Mouse (Mus musculus) urinary bladder, postnatal 14 days (tissue): ENCODE results near the gene Atp4a.

Experiments used
- DNase-seq: peaks from one replicate; pipeline ENCODE4 v3.0.0; 2021; ENCODE audit warnings: low spot score

Atp4a gene

GRCm38 (mm10) chr7:30711942-30712341, at the start of gene Atp4a:
Gene Atp4a, plus strand, starts transcription at chr7:30712209.
- DNase-seq, result no peak

GRCm38 (mm10) chr7:30664529-30665200, 47.3 kb upstream of the Atp4a start, which contains the start of gene Haus5:
Gene Haus5, minus strand, starts transcription at chr7:30664994.
- DNase-seq, result peak; percentile 90

GRCm38 (mm10) chr7:30665321-30665720, 46.7 kb upstream of the Atp4a start:
- DNase-seq, result no peak

- no peak for DNase-seq
Measured at GRCm38 (mm10) chr7:30669229-30669628, 42.8 kb upstream of the Atp4a start.

- no peak for DNase-seq
Measured at GRCm38 (mm10) chr7:30671480-30671879, 40.5 kb upstream of the Atp4a start, which contains the start of gene Pmis2. Gene Pmis2, minus strand, starts transcription at chr7:30671605.

GRCm38 (mm10) chr7:30678263-30678975, 33.6 kb upstream of the Atp4a start:
- no peak for DNase-seq

GRCm38 (mm10) chr7:30681897-30682296, 30.1 kb upstream of the Atp4a start:
- no peak for DNase-seq

GRCm38 (mm10) chr7:30683425-30683824, 28.6 kb upstream of the Atp4a start:
- DNase-seq, result no peak

- no peak for DNase-seq
Measured at GRCm38 (mm10) chr7:30688325-30688724, 23.7 kb upstream of the Atp4a start.

- DNase-seq, result no peak
Measured at GRCm38 (mm10) chr7:30698101-30698500, 13.9 kb upstream of the Atp4a start.

- DNase-seq, result no peak
Measured at GRCm38 (mm10) chr7:30698589-30698988, 13.4 kb upstream of the Atp4a start, which contains the start of gene 2200002J24Rik. Gene 2200002J24Rik, plus strand, starts transcription at chr7:30698926.

GRCm38 (mm10) chr7:30706214-30706882, 5.7 kb upstream of the Atp4a start:
- no peak for DNase-seq

- DNase-seq, result no peak
Measured at GRCm38 (mm10) chr7:30707441-30707840, 4.6 kb upstream of the Atp4a start.

- DNase-seq, result peak; percentile 53
Measured at GRCm38 (mm10) chr7:30717006-30717715, 5.2 kb downstream of the Atp4a start.

GRCm38 (mm10) chr7:30717716-30718046, 5.7 kb downstream of the Atp4a start:
- no peak for DNase-seq

- no peak for DNase-seq
Measured at GRCm38 (mm10) chr7:30719669-30720068, 7.7 kb downstream of the Atp4a start.

- DNase-seq, result no peak
Measured at GRCm38 (mm10) chr7:30721286-30721685, 9.3 kb downstream of the Atp4a start.

GRCm38 (mm10) chr7:30723274-30723953, 11.4 kb downstream of the Atp4a start:
- no peak for DNase-seq

GRCm38 (mm10) chr7:30728214-30728613, 16.2 kb downstream of the Atp4a start:
- no peak for DNase-seq

GRCm38 (mm10) chr7:30728739-30729395, 16.9 kb downstream of the Atp4a start:
- DNase-seq, result no peak

GRCm38 (mm10) chr7:30729396-30730063, 17.5 kb downstream of the Atp4a start, which contains the start of gene Tmem147:
Gene Tmem147, minus strand, starts transcription at chr7:30729540.
- DNase-seq, result peak; percentile 95
